Mouse (Mus musculus) liver, postnatal 0 days (tissue): Measurements from ENCODE around the gene Gna12.

Source experiments
- CTCF ChIP-seq: sonication (generic); IDR thresholded peaks from 2 replicates; pipeline ENCODE4 v1.5.1; 2016; ENCODE audit warnings: antibody characterized with exemption, low read depth
- EP300 ChIP-seq: IDR thresholded peaks from 2 replicates; pipeline ENCODE4 v1.6.1; 2016; ENCODE audit warnings: antibody characterized with exemption, low read depth, mild to moderate bottlenecking

- no peak for TF ChIP-seq CTCF
- TF ChIP-seq EP300 = no peak
Observed at GRCm38 (mm10) chr5:140739813-140740212, 90.4 kb downstream of the Gna12 start.
